ENCODE assay signal across 15 mouse cellular contexts in genomic region chr2:6241446-6241845, GRCm38 (mm10). TPM values are rescaled to one million over a fixed set of nuclear protein-coding genes. Genes with fewer than 3 reads are reported as not detected.
"Had no signal": no experiment of that assay in that cellular context is flagged by ENCODE, and none has a peak within 500 bp of the region (broad histone marks: within the 10 kb centered on the region; RNA-seq: fewer than 3 reads in every experiment).

No protein-coding gene starts in this region.

- DNase-seq: gastrocnemius, postnatal 14 days; gastrocnemius, postnatal 36 days; heart, adult 11 months; heart, adult 2 months; heart, postnatal 14 days; heart, postnatal 36 days; kidney, adult 18-20 months; kidney, adult 8-10 months; kidney, postnatal 10 days; kidney, postnatal 25 days; kidney, postnatal 4 days; liver; liver, embryonic 13.5 days; liver, postnatal 0 days had no signal

RNA-seq across cellular contexts. Expression of gene Echdc3, which starts 28.6 kb away (rescaled TPM):
- polyA plus RNA-seq: inflammation-experienced regulatory T-cells, adult 6 months had no signal
